Mouse (Mus musculus) spleen, postnatal 36 days (tissue): ENCODE results near the gene Amd1.

Source experiments
- DNase-seq, 2 experiments: peaks; one replicate each; pipeline ENCODE4 v3.0.0; 2022; ENCODE audit warnings: low spot score in 2 of 2, mixed read lengths in 1 of 2

The Amd1 gene

GRCm38 (mm10) chr10:40302140-40302985 lies at the start of gene Amd1:
TSS of gene Amd1 (minus strand) at chr10:40302186.
- peak; percentile 99 for DNase-seq

DNA sequence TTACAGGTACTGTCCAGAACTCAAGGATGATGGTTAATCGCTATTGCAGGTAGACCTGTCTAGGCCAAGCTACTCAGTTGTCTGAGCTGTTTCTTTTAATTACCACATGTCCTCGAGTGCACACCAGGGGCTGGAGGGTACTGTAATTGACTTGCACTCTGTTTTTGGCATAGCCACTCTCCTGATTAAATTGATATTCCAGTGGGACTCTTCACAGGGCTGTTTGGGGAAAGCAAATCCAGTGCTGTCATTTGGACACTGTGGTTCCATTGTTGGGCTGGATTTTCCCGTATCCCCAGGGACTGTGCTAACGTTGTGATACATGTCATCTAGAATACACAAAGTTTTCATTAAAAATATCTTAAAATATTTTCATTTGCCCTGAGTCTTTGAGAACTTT lies 49.2 kb upstream of the Amd1 start:
- no peak for DNase-seq

- DNase-seq: no peak
Observed at GRCm38 (mm10) chr10:40350245-40350932, 48.4 kb upstream of the Amd1 start.

GRCm38 (mm10) chr10:40349631-40350177 lies 47.7 kb upstream of the Amd1 start:
- DNase-seq: peak; percentile 62 to 64

- peak; percentile 98 to 99 for DNase-seq
Observed at GRCm38 (mm10) chr10:40348566-40349536, 46.9 kb upstream of the Amd1 start.

- DNase-seq: peak; percentile 10 to 24
Observed at GRCm38 (mm10) chr10:40347461-40347954, 45.5 kb upstream of the Amd1 start.

- no peak for DNase-seq
Observed at GRCm38 (mm10) chr10:40346776-40347403, 44.9 kb upstream of the Amd1 start.

GRCm38 (mm10) chr10:40342036-40342435 lies 40.0 kb upstream of the Amd1 start:
- no peak for DNase-seq

GRCm38 (mm10) chr10:40339351-40339964 lies 37.5 kb upstream of the Amd1 start, which contains the start of gene Cdk19:
TSS of gene Cdk19 (plus strand) at chr10:40339564.
- no peak for DNase-seq

GRCm38 (mm10) chr10:40332864-40333263 lies 30.9 kb upstream of the Amd1 start:
- no peak for DNase-seq

GRCm38 (mm10) chr10:40330262-40330661 lies 28.3 kb upstream of the Amd1 start:
- DNase-seq: no peak

DNA sequence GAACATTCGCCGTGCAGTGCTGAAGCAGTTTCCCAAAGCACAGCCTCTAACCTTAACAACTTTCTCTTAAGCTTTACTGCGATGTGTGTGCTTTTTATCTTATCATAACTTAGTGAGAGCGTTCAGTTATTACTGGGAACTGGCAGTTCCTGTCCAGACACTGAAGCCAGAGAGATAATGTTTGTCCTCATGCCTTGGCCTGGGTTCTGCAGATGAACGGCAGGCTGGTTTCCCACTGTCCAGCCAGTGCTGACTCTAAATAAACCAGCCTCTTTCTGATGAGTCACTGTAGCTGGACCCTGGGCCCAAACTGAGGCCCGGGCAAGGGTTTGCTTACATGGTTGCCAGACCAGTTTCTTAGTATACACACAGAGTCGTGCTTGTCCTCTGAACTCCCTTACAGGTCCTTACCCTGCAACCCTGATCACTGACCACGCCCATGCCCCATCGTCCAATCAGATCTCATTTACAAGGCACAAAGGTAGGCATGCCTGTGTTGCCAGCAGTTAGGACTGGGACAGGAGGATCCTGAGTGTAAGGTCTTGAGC lies 26.1 kb upstream of the Amd1 start:
- peak; percentile 20 to 53 for DNase-seq

DNA sequence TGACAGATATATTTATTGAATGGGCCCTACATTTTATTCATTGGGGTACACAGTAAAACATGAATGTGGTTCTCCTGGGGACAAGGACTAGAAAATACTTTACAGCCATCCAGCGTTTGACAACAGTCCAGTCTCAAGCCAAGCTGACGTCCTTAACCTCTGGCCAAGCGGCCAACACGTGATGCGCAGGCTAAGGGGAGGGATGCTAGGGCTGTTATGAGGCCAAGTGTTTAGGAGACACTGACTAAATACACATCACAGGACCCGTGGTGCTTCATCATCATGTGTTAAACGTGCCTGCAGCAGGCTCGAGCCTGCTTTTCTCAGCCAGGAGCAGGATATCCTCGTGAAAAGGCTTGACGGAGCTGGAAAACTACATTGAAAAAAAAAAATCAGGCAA lies 18.3 kb upstream of the Amd1 start:
- no peak for DNase-seq

GRCm38 (mm10) chr10:40316841-40317585 lies 15.0 kb upstream of the Amd1 start:
- no peak for DNase-seq

DNA sequence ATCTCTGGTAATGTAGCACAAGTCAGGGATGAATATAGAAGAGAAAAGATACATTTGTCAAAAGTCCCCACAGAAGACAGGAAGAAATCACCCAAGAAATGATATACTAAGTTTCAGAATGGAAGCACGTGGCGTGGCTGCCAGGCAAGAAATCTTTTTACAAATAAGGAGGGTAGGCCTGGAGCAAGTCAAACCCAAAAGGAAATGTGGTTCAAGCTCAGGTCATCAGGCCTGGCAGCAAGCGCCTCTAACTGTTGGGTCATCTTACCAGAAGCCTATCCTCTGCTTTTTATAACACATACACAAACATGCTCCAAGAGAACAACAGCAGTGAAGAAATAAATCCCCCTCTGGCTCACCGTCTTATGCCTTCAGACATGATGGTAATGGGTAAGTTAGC lies 10.8 kb upstream of the Amd1 start:
- no peak for DNase-seq

DNA sequence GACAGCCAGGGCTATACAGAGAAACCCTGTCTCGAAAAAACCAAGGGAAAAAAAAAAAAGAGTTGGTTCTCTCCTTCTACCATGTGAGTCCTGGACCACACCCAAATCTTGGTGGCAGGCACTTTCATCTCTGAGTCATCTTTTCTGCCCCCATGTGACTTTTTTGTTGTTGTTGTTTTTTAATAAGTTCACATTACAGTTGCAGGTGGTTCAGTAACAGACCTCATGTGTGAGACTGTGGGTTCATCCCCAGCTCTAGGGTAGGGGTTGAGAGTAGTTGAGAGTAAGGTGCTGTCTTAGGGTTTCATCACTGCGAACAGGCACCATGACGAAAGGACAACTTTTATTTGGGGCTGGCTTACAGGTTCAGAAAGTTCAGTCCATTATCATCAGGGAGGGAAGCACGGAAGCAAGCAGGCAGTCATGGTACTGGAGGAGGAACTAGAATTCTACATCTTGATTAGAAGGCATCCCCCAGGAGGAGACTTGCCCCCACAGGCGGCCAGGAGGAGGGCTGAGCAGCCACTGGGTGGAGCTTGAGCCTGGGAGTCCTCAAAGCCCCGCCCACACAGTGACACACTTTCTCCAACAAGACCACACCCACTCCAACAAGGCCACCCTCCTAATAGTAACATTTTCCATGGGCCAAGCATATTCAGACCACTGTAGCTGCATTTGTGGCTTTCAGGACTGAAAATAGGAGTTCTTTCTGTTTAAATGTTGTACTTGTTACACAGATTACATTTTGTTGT lies 8.1 kb upstream of the Amd1 start:
- DNase-seq: peak; percentile 53 to 67

GRCm38 (mm10) chr10:40307826-40308583 lies 6.0 kb upstream of the Amd1 start:
- DNase-seq: no peak

DNA sequence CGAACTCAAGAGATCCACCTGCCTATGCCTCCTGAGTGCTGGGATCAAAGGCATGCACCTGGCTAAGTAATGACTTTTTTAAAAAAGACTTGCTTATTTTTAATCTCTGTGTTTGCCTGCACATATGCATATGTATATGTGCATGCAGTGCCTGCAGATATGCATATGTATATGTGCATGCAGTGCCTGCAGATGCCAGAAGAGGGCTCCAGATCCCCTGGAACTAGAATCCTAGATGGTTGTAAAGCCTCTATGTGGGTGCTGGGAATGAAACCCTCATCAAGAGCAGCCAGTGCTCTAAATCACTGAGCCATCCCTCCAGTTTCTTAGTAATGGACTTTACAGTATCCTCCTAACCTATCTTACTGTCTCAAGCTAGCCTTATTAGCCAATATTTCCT lies 4.0 kb upstream of the Amd1 start:
- DNase-seq: no peak
